Mouse (Mus musculus) embryonic facial prominence, embryonic 12.5 days (tissue): ENCODE data around the gene Fut7. TPM values are rescaled to one million over a fixed set of nuclear protein-coding genes. Genes with fewer than 3 reads are reported as not detected.

ENCODE experiments used
- ATAC-seq: fragments of 200-750 bp; cut with Nextera tagmentation; 2 replicates; pipeline ENCODE4 v1.8.0; 2017; ENCODE audit not compliant: insufficient number of reproducible peaks, insufficient read depth, low FRiP score, low TSS enrichment
- H3K27ac ChIP-seq: fragments of 300-500 bp; sonication (generic); 2 replicates; pipeline ENCODE4 v1.5.1; 2016; ENCODE audit warnings: mild to moderate bottlenecking
- H3K27me3 ChIP-seq: fragments of 300-500 bp; sonication (generic); 2 replicates; pipeline ENCODE4 v1.6.1; 2016; ENCODE audit warnings: mild to moderate bottlenecking, moderate library complexity
- H3K36me3 ChIP-seq: fragments of 300-500 bp; sonication (generic); 2 replicates; pipeline ENCODE4 v1.6.1; 2016; ENCODE audit warnings: mild to moderate bottlenecking
- H3K4me1 ChIP-seq: fragments of 300-500 bp; sonication (generic); 2 replicates; pipeline ENCODE4 v1.6.1; 2016
- H3K4me2 ChIP-seq: fragments of 300-500 bp; sonication (generic); replicated peaks from 2 replicates; pipeline ENCODE4 v1.6.1; 2016; ENCODE audit warnings: mild to moderate bottlenecking, moderate library complexity
- H3K4me3 ChIP-seq: fragments of 300-500 bp; sonication (generic); 2 replicates; pipeline ENCODE4 v1.5.1; 2016; ENCODE audit warnings: mild to moderate bottlenecking
- H3K9ac ChIP-seq: fragments of 300-500 bp; sonication (generic); 2 replicates; pipeline ENCODE4 v1.6.1; 2016; ENCODE audit warnings: mild to moderate bottlenecking, moderate library complexity
- H3K9me3 ChIP-seq: fragments of 300-500 bp; sonication (generic); 2 replicates; pipeline ENCODE4 v1.6.1; 2016; ENCODE audit warnings: mild to moderate bottlenecking, moderate library complexity
- WGBS: fragments of 180-500 bp; shearing (Covaris S2); methylation state at CpG from one replicate; pipeline ENCODE4 v1.1.7; 2016; 5-methylcytosine and 5-hydroxymethylcytosine counted together
- polyA plus RNA-seq: library from polyadenylated mRNA; unstranded; fragments of >200 nt; fragmentation: Nextera tagmentation; extraction: Ambion mirVana; gene quantifications from 2 replicates; pipeline ENCODE4 v1.2.1, GENCODE M21; 2016

Fut7 gene
- polyA plus RNA-seq, 1 experiment from 2014 or later: not detected

DNA sequence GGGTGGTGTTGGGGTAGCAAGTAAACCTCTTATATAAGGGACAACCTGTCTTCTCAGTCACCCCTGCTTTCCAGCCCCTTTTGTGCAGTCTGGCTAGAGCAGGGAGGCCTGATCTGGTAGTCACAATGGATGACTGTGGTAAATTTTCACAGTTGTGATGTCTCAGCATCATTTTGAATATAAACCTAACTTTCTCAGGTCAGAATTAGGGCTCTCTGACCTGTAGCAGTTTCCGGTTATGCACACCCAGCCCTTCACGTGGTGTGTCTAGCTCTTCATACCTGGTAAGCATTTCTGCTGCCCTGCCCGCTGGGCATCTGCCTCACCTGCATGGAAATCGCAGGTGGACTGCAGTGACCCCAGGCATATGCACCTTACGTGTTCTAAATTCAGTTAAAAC, 4.2 kb downstream of the Fut7 start:
- H3K4me2 ChIP-seq: no peak overlapping the region
- peaks cover 65% of the 10 kb centered on the region for H3K27me3 ChIP-seq
- 88% methylated on average over 5 of the region's 5 CpGs for WGBS
- no peak overlapping the region for H3K4me3 ChIP-seq
- H3K9ac ChIP-seq: no peak overlapping the region
- no peaks in the 10 kb centered on the region for H3K9me3 ChIP-seq
- H3K4me1 ChIP-seq: peaks cover 6% of the 10 kb centered on the region; the same call in 1 of the 2 replicates
- no peak for ATAC-seq
- no peak overlapping the region for H3K27ac ChIP-seq
- H3K36me3 ChIP-seq: no peaks in the 10 kb centered on the region

GRCm38 (mm10) chr2:25428442-25429236, 5.6 kb downstream of the Fut7 start, which contains the start of gene Abca2:
Gene Abca2, plus strand, starts transcription at chr2:25428703.
- Histone ChIP-seq H3K4me2 (peak within 1 kb of the TSS; percentile 93), H3K4me1 (peaks cover 6% of the 10 kb centered on the region; the same call in 1 of the 2 replicates), H3K27me3 (peaks cover 53% of the 10 kb centered on the region), H3K9me3 (no peaks in the 10 kb centered on the region), H3K27ac (peak within 1 kb of the TSS; percentile 47), H3K4me3 (peak within 1 kb of the TSS; percentile 80), H3K9ac (peak within 1 kb of the TSS; percentile 73), H3K36me3 (no peaks in the 10 kb centered on the region)
- WGBS: under 1% methylated on average over 82 of the region's 89 CpGs
- ATAC-seq: peak; percentile 78

DNA sequence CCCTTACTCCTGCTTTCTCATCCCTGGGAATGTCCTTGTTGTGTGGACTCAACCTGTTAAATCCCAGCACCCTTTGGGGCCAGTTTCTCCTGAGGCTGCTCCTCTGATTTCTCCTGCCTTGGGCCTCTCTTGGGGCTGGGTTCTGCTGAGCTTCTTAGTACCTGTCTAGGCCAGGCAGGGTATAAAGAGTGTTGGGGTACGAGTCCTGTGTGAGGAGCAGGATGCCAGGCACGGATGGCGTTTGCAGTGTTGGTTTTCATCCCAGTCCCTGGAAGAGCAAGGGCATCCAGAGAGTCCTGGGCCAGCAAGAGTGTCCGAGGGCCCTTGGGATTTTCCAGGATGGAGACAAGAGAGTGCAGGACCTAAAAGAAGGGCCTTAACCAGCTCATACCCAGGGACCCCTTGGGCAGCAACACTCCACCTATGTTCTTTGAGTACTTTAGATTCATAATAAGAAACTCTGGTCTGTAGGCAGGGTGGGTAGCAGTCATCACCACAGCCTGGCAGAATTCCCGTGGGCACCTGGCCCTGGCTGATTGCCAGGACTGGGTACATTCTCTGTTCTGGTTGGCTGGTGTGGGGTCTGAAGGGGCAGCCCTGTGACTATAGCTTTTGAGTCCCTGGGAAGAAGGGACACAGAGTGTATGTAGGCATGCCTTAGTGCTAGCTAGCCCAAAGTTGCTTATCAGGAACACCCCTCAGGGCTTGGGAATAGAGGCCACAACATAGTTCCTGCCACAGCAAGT, 6.5 kb downstream of the Fut7 start:
- no peak for ATAC-seq
- WGBS: 69% methylated on average over 5 of the region's 5 CpGs
- Histone ChIP-seq H3K27me3 (peaks cover 43% of the 10 kb centered on the region), H3K9me3 (no peaks in the 10 kb centered on the region), H3K4me2 (peak overlapping the region; percentile 93), H3K4me3 (peak overlapping the region; percentile 80), H3K36me3 (0 out of 2 replicates have a peak, but pooled peaks cover under 1% of the 10 kb centered on the region), H3K27ac (no peak overlapping the region), H3K4me1 (peaks cover 6% of the 10 kb centered on the region; the same call in 1 of the 2 replicates), H3K9ac (peak overlapping the region; percentile 73; the same call in 1 of the 2 replicates)

GRCm38 (mm10) chr2:25430395-25431233, 7.5 kb downstream of the Fut7 start:
- Histone ChIP-seq H3K27ac (no peak overlapping the region), H3K4me2 (no peak overlapping the region), H3K27me3 (peaks cover 33% of the 10 kb centered on the region), H3K4me1 (peaks cover 6% of the 10 kb centered on the region; the same call in 1 of the 2 replicates), H3K9me3 (no peaks in the 10 kb centered on the region), H3K4me3 (no peak overlapping the region), H3K36me3 (peaks cover 4% of the 10 kb centered on the region; the same call in 1 of the 2 replicates), H3K9ac (0 out of 2 replicates have a peak overlapping the region, but pooled peaks have one; percentile 19)
- 66% methylated on average over 17 of the region's 17 CpGs for WGBS
- ATAC-seq: no peak; the same call in 1 of the 2 replicates

- WGBS: 53% methylated on average over 6 of the region's 6 CpGs
- H3K4me1 ChIP-seq: peaks cover 6% of the 10 kb centered on the region; the same call in 1 of the 2 replicates
- H3K27ac ChIP-seq: no peak overlapping the region
- H3K27me3 ChIP-seq: peaks cover 26% of the 10 kb centered on the region
- peaks cover 4% of the 10 kb centered on the region; the same call in 1 of the 2 replicates for H3K36me3 ChIP-seq
- no peak overlapping the region for H3K4me2 ChIP-seq
- H3K4me3 ChIP-seq: no peak overlapping the region
- no peak for ATAC-seq
- no peaks in the 10 kb centered on the region for H3K9me3 ChIP-seq
- H3K9ac ChIP-seq: no peak overlapping the region
Observed at GRCm38 (mm10) chr2:25431308-25431855, 8.3 kb downstream of the Fut7 start.

DNA sequence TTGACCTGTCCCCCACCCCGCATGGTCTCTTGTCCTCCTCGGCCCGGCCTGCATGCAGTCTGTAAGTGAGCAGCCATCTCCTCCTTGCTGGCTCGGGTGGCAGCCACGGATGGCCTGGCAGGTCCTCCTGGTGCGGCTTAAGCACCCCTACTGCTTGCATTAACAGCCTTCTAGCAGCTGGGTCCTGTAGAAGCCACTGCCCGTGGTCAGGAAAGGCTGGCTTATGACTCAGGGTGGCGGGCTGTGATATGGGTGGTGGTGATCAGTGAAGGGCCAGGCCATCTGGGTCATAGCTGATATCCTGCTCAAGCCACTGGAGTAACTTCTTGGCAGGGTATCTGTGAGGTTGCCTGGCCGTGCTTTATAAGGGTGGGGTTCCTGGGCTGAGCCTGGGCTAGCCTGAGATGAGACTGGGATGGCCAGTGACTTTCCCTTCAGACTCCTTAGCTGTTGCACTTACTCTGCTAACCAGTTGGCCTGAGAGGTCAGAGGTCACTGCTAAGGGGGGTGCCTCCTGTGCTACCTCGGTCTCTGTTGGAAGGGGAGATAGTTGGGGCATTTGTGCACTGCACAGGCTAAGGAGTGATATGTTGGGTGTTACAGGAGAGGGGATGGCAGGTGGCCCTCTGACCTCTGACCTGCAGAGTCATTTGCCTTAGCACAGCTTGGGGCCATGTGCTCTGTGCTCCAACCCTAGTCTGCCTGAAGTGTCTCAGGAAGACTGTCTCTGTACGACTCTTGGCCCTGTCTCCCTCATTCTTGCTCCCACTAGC, 9.4 kb downstream of the Fut7 start:
- Histone ChIP-seq H3K27me3 (peaks cover 22% of the 10 kb centered on the region), H3K36me3 (peaks cover 14% of the 10 kb centered on the region; the same call in 1 of the 2 replicates), H3K27ac (no peak overlapping the region), H3K4me1 (peaks cover 6% of the 10 kb centered on the region; the same call in 1 of the 2 replicates), H3K4me3 (no peak overlapping the region), H3K9ac (no peak overlapping the region), H3K4me2 (no peak overlapping the region), H3K9me3 (no peaks in the 10 kb centered on the region)
- ATAC-seq: no peak
- WGBS: 70% methylated on average over 11 of the region's 11 CpGs

DNA sequence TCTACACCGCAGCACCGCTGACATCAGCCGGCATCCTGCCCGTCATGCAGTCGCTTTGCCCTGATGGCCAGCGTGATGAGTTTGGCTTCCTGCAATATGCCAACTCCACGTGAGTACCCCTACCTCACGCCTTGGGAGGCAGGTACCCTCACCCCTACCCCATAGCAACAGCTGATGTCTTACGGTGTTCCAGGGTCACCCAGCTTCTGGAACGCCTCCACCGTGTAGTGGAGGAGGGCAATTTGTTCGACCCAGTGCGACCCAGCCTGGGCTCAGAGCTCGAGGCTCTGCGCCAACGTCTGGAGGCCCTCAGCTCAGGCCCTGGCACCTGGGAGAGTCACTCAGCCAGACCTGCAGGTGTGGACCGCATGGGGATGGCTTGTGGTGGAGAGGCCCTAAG, 10.0 kb downstream of the Fut7 start:
- H3K9ac ChIP-seq: no peak overlapping the region
- peaks cover 22% of the 10 kb centered on the region for H3K27me3 ChIP-seq
- H3K4me1 ChIP-seq: peaks cover 6% of the 10 kb centered on the region; the same call in 1 of the 2 replicates
- WGBS: 84% methylated on average over 17 of the region's 17 CpGs
- no peak overlapping the region for H3K4me2 ChIP-seq
- no peak overlapping the region for H3K4me3 ChIP-seq
- H3K36me3 ChIP-seq: peaks cover 16% of the 10 kb centered on the region; the same call in 1 of the 2 replicates
- no peaks in the 10 kb centered on the region for H3K9me3 ChIP-seq
- no peak overlapping the region for H3K27ac ChIP-seq
- ATAC-seq: no peak

DNA sequence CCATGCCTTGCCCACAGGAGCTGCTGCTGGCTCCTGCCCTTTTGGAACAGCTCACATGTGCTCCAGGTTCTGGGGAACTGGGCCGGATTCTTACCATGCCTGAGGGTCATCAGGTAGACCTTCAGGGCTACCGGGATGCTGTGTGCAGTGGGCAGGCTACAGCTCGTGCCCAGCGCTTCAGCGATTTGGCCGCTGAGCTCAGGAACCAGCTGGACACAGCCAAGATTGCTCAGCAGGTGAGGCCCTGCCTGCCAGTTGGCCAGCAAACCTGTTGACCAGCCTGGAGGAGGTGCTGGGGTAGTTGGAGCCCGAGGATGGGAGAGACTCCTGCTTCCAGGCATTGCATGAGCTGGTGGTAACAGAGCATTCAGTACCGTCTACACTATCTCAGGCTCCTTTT, 11.2 kb downstream of the Fut7 start:
- Histone ChIP-seq H3K4me3 (no peak overlapping the region), H3K4me2 (no peak overlapping the region), H3K4me1 (peaks cover 2% of the 10 kb centered on the region; the same call in 1 of the 2 replicates), H3K36me3 (peaks cover 21% of the 10 kb centered on the region; the same call in 1 of the 2 replicates), H3K27ac (no peak overlapping the region), H3K27me3 (peaks cover 16% of the 10 kb centered on the region), H3K9me3 (no peaks in the 10 kb centered on the region), H3K9ac (no peak overlapping the region)
- 89% methylated on average over 8 of the region's 8 CpGs for WGBS
- no peak for ATAC-seq

GRCm38 (mm10) chr2:25436286-25436820, 13.3 kb downstream of the Fut7 start:
- Histone ChIP-seq H3K27ac (no peak overlapping the region), H3K27me3 (no peaks in the 10 kb centered on the region), H3K9me3 (no peaks in the 10 kb centered on the region), H3K9ac (no peak overlapping the region), H3K4me2 (no peak overlapping the region), H3K4me1 (no peaks in the 10 kb centered on the region), H3K4me3 (no peak overlapping the region), H3K36me3 (peaks cover 21% of the 10 kb centered on the region; the same call in 1 of the 2 replicates)
- no peak for ATAC-seq
- 92% methylated on average over 10 of the region's 10 CpGs for WGBS

DNA sequence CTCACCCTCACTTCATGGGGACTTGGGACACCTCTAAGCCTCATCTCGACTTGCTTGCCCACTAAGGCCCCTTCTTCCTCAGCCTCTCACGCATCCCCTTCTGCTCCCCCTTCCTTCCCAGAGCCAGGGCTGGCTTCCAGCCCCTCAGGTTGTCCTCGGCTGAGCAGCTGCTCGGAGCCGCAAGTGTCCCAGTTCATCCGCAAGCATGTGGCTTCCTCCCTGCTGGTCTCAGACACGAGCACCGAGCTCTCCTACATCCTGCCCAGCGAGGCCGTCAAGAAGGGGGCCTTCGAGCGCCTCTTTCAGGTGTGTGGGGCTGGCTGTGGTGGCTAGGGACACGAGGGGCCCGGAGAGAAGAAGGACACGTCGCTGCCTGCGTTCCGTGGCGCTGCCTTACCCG, 18.0 kb downstream of the Fut7 start:
- no peak overlapping the region for H3K4me3 ChIP-seq

More for the DNA sequence above, 18.0 kb downstream of the Fut7 start:
- Histone ChIP-seq H3K27ac (no peak overlapping the region), H3K27me3 (no peaks in the 10 kb centered on the region), H3K36me3 (peaks cover 17% of the 10 kb centered on the region; the same call in 1 of the 2 replicates), H3K4me2 (no peak overlapping the region), H3K4me1 (no peaks in the 10 kb centered on the region), H3K9ac (no peak overlapping the region), H3K9me3 (no peaks in the 10 kb centered on the region)
- ATAC-seq: no peak
- 85% methylated on average over 20 of the region's 20 CpGs for WGBS
